Mouse (Mus musculus) C2C12 (cell line): ENCODE measurements around the gene Mgat4a.

Source experiments
- CTCF ChIP-seq: IDR thresholded peaks from one replicate; pipeline ENCODE4 v1.5.1; 2011; ENCODE audit not compliant: control insufficient read depth, insufficient read depth, insufficient read length
- MYOD1 ChIP-seq: IDR thresholded peaks from one replicate; pipeline ENCODE4 v1.6.1; 2011; ENCODE audit warnings: low read depth; ENCODE audit not compliant: control insufficient read depth, insufficient read length
- MYOG ChIP-seq: IDR thresholded peaks from one replicate; pipeline ENCODE4 v1.6.1; 2011; ENCODE audit not compliant: control insufficient read depth, insufficient read length; ENCODE audit errors: extremely low read depth
- USF1 ChIP-seq: IDR thresholded peaks from one replicate; pipeline ENCODE4 v1.6.1; 2011; ENCODE audit warnings: low read depth, mild to moderate bottlenecking, control low read depth, moderate library complexity

DNA sequence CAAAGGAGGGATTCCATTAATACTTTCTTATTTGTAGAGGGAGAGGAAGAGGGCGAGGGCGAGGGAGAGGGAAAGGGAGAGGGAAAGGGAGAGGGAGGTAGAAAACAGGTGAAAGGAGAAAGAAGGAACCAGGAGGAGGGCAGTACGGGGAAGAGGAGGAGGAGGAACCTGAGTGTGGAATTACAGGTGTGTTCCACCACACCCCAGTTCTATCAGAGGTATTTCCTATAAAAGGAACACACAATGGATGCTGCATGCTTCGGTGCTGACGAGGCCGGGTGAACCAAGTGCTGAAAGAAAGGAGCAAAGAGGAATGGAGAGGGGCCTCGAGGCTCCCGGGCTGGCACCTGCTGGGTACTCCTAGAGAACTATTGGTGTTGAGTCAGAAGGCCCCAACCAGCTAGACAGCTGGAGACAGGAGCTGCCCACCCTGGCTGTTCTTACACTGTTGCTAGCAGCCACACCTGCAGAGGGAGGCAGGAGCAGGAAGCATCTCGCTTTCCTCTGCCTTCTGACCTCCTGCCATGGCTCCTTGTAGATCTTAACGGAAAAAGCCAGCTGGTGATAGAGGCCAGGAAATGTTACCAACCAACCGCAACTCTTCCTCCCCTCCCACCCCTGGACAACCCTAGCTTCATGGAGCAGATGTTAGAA lies 5.7 kb upstream of the Mgat4a start:
- TF ChIP-seq MYOD1 (no peak), CTCF (no peak), MYOG (no peak), USF1 (no peak)
